Mouse (Mus musculus) adrenal gland, postnatal 14 days (tissue): ENCODE measurements around the gene Phkb. TPM values are rescaled to one million over a fixed set of nuclear protein-coding genes. Genes with fewer than 3 reads are reported as not detected.

Experiments
- DNase-seq: peaks from one replicate; pipeline ENCODE4 v3.0.0; 2021; ENCODE audit warnings: mixed read lengths
- total RNA-seq: library from RNA; stranded (reverse); gene quantifications from 2 replicates; pipeline ENCODE4 v1.2.3, GENCODE M21; 2021

Gene Phkb
- total RNA-seq, 1 experiment from 2014 or later: 39.3 TPM

- no peak for DNase-seq
These were observed 104.1 kb downstream of the Phkb start for GRCm38 (mm10) chr8:85944820-85945219.

GRCm38 (mm10) chr8:85958391-85958790, 117.6 kb downstream of the Phkb start:
- no peak for DNase-seq

GRCm38 (mm10) chr8:85959880-85960279, 119.1 kb downstream of the Phkb start:
- DNase-seq: no peak

GRCm38 (mm10) chr8:85977588-85978077, 136.9 kb downstream of the Phkb start:
- no peak for DNase-seq

- DNase-seq: no peak
These were observed 152.2 kb downstream of the Phkb start for GRCm38 (mm10) chr8:85992911-85993310.

GRCm38 (mm10) chr8:85993661-85994060, 152.9 kb downstream of the Phkb start:
- no peak for DNase-seq

- DNase-seq: no peak
These were observed 155.2 kb downstream of the Phkb start for GRCm38 (mm10) chr8:85995971-85996370.

GRCm38 (mm10) chr8:86006485-86006884, 165.7 kb downstream of the Phkb start:
- DNase-seq: no peak

- DNase-seq: no peak
These were observed 176.0 kb downstream of the Phkb start for GRCm38 (mm10) chr8:86016806-86017205.

- no peak for DNase-seq
These were observed 188.0 kb downstream of the Phkb start for GRCm38 (mm10) chr8:86028646-86029312.

GRCm38 (mm10) chr8:86029451-86029850, 188.7 kb downstream of the Phkb start:
- DNase-seq: no peak

GRCm38 (mm10) chr8:86034662-86035365, 194.1 kb downstream of the Phkb start:
- no peak for DNase-seq

- no peak for DNase-seq
These were observed 194.6 kb downstream of the Phkb start for GRCm38 (mm10) chr8:86035371-86035770.

- no peak for DNase-seq
These were observed 197.7 kb downstream of the Phkb start for GRCm38 (mm10) chr8:86038462-86038861.

- no peak for DNase-seq
These were observed 201.3 kb downstream of the Phkb start for GRCm38 (mm10) chr8:86042049-86042448.

- DNase-seq: no peak
These were observed 210.1 kb downstream of the Phkb start for GRCm38 (mm10) chr8:86050882-86051281.

- DNase-seq: no peak
These were observed 211.2 kb downstream of the Phkb start for GRCm38 (mm10) chr8:86052003-86052402.

- no peak for DNase-seq
These were observed 217.9 kb downstream of the Phkb start for GRCm38 (mm10) chr8:86058618-86059017.

- no peak for DNase-seq
These were observed 218.4 kb downstream of the Phkb start for GRCm38 (mm10) chr8:86059130-86059529.

GRCm38 (mm10) chr8:86063411-86063810, 222.7 kb downstream of the Phkb start:
- DNase-seq: no peak

- no peak for DNase-seq
These were observed 238.7 kb downstream of the Phkb start for GRCm38 (mm10) chr8:86079433-86079832.

- peak; percentile 44 for DNase-seq
These were observed 242.6 kb downstream of the Phkb start for GRCm38 (mm10) chr8:86083346-86083745.

GRCm38 (mm10) chr8:86086791-86087190, 246.0 kb downstream of the Phkb start:
- no peak for DNase-seq

GRCm38 (mm10) chr8:86087468-86087867, 246.7 kb downstream of the Phkb start:
- no peak for DNase-seq
